Mouse (Mus musculus): ENCODE data around the gene Hnrnpm. TPM values are rescaled to one million over a fixed set of nuclear protein-coding genes. Genes with fewer than 3 reads are reported as not detected.

Gene Hnrnpm
- polyA plus RNA-seq, 1 experiment from 2014 or later: 179 TPM

DNA sequence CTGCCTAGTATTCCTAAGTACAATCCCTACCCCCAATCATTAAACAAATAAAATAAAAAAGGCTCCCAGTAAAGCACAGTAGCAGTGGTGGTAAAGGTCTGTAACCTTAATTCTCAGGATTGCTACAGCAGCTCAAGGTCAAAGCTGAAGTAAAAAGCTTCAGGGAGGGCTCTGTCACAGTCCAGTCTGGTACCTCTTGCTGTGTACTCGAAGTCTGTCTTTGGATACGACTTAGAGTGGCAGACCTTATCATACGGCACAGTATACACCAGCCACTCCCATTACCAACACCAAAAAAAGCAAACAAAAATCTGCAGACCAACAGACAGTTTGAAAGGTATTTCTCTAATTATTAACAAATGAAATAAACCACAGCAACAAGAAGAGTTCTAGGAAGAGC lies 19.8 kb downstream of the Hnrnpm start:
- Histone ChIP-seq H3K27me3 (no peaks in the 10 kb centered on the region), H3K9me3 (no peaks in the 10 kb centered on the region), H3K4me2 (no peak overlapping the region), H3K4me3 (no peak overlapping the region), H3K36me3 (peaks cover 43% of the 10 kb centered on the region), H3K27ac (replicated peaks) (no peak overlapping the region), H3K4me1 (replicated peaks) (peaks cover 4% of the 10 kb centered on the region), H3K9ac (no peak overlapping the region)
- WGBS: 87% methylated on average over 3 of the region's 3 CpGs
- no peak for ATAC-seq (ENCODE audit: low FRiP score, low read depth)

DNA sequence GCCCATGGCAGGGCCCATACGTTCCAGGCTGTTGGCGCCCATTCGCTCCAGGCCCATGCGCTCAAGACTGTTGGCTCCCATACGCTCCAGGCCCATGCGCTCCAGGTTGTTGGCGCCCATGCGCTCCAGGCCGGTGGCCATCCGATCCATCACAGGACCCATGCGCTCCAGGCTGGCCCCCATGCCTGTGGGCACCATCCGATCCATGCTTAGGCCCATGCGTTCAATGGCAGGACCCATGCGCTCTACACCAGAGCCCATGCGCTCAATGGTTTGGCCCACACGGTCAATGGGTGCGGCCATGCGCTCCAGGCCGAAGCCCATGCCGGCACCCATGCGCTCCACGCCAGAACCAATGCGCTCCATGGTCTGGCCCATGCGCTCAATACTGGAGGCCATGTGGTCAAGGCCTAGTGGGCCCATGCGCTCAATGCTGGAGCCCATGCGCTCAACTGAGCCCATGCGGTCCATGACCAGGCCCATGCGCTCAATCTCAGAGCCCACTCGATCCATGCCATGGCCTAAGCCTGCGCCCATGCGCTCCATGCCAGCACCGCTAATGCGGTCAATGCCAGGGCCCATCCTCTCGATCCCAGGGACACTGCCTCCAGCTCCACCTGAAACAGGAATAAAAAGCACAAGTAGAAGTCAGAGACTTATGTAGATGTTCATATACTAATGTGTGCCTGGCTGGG lies 36.7 kb downstream of the Hnrnpm start:
- Histone ChIP-seq H3K4me2 (no peak overlapping the region), H3K36me3 (peaks cover 71% of the 10 kb centered on the region), H3K27me3 (no peaks in the 10 kb centered on the region), H3K9ac (no peak overlapping the region), H3K4me1 (replicated peaks) (no peaks in the 10 kb centered on the region), H3K27ac (replicated peaks) (no peak overlapping the region), H3K9me3 (no peaks in the 10 kb centered on the region), H3K4me3 (no peak overlapping the region)
- peak; percentile 48; the same call in 1 of the 2 replicates for ATAC-seq (ENCODE audit: low FRiP score, low read depth)
- WGBS: 97% methylated on average over 34 of the region's 34 CpGs

DNA sequence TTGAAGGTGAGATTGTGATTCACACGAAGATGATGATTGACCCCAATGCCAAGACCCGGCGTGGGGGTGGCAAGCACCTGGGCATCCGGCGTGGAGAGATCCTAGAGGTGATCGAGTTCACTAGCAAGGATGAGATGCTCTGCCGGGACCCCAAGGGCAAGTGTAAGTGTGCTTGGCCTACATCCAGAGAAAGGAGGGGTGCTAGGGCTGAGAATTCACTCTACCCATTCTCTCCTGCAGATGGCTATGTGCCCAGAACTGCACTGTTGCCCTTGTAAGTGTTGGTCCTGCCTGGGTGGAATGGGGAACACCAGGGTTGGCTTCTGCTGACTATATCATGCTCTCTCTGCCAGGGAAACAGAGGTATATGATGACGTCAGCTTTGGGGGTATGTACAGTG lies 41.6 kb downstream of the Hnrnpm start:
- H3K27me3 ChIP-seq: no peaks in the 10 kb centered on the region
- H3K36me3 ChIP-seq: peaks cover 60% of the 10 kb centered on the region
- no peak overlapping the region for H3K9ac ChIP-seq
- 92% methylated on average over 8 of the region's 8 CpGs for WGBS
- no peak overlapping the region for H3K4me2 ChIP-seq
- no peaks in the 10 kb centered on the region for H3K9me3 ChIP-seq
- ATAC-seq (ENCODE audit: low FRiP score, low read depth): no peak
- no peak overlapping the region for H3K4me3 ChIP-seq
- H3K4me1 ChIP-seq (replicated peaks): no peaks in the 10 kb centered on the region
- no peak overlapping the region for H3K27ac ChIP-seq (replicated peaks)

DNA sequence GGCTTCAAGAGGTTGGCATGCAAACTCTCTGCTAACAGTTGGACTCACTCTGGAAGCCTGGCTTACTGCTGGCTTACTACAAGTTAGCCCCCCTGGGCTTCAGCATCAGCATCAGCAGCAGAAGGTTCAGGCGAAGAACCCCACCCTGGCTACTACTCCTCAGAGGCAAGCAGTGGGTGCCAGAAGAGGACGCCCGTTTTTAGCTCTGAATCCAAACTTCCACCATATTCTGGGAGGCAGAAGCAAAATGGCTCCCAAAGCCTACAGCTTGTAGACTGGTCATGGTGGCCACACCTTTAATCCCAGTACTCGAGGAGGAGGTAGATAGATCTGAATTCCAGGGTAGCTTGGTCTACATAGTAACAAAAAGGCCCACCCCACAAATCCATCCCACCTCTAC lies 42.6 kb downstream of the Hnrnpm start:
- H3K9ac ChIP-seq: no peak overlapping the region
- 95% methylated on average over 4 of the region's 4 CpGs for WGBS
- H3K27me3 ChIP-seq: no peaks in the 10 kb centered on the region
- no peak for ATAC-seq (ENCODE audit: low FRiP score, low read depth)
- H3K4me3 ChIP-seq: no peak overlapping the region
- H3K4me1 ChIP-seq (replicated peaks): no peaks in the 10 kb centered on the region
- no peaks in the 10 kb centered on the region for H3K9me3 ChIP-seq
- H3K4me2 ChIP-seq: no peak overlapping the region
- no peak overlapping the region for H3K27ac ChIP-seq (replicated peaks)
- H3K36me3 ChIP-seq: peaks cover 53% of the 10 kb centered on the region

DNA sequence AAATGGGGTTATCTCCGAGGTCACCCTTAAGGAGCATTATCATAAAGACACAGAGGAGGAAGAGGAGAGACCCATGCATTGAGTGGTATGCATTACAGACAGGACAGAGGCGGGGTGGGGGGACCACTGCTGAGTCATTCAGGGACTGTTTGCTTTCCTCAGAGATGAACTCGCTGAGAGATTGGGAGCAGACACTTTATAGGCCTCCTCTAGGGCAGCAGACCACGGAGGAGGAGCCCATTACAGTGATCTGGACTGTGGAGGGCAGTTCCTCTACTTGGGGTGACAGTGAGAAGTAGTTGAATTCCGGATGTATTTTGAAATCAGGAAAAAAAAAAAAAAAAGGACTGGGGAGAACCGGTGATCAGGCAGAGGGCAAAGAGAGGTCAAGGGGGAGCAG lies 46.9 kb downstream of the Hnrnpm start:
- WGBS: 73% methylated on average over 6 of the region's 6 CpGs
- Histone ChIP-seq H3K27ac (replicated peaks) (no peak overlapping the region), H3K9ac (no peak overlapping the region), H3K4me1 (replicated peaks) (no peaks in the 10 kb centered on the region), H3K4me3 (no peak overlapping the region), H3K27me3 (no peaks in the 10 kb centered on the region), H3K36me3 (peaks cover 26% of the 10 kb centered on the region), H3K9me3 (no peaks in the 10 kb centered on the region), H3K4me2 (no peak overlapping the region)
- ATAC-seq (ENCODE audit: low FRiP score, low read depth): no peak

DNA sequence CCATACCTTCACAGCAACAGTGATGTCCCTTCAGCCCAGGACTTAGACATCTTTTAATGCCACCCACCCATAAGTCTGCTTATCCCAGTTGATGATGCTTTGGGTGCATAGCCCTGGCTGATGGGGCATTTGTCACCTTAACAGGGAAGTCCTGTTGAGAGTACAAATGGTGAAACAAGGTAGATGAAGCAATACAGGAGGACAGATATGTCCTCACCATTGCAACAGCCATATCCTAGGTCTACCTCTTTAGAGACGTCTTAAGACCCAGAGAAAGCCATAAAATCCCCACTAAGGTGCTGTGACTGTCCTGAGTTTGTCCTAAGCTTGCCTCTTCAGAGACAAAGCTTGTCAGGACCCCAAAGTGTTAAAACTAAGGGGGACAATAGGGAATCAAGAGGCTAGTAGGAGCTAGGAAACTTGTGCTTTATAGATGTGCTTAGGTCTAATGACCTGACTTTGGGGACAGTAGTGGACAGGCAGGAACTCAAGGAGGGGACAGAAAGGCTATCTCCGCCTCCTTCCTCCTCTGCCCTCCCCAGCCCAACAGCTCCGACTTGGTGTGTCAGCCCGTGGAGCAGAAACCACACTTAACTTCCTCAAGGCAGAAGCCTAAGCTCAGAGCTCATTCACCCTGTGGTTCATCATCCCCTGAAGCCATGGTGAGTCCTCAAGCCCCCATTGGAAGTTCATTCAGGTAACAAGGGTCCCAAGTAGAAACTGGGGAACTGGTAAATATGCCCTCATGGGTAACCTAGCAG lies 49.0 kb downstream of the Hnrnpm start, which contains the start of gene Pram1:
Gene Pram1, plus strand, starts transcription at position 541 of the 761 bp plus-strand sequence.
- no peak within 1 kb of the TSS for H3K9ac ChIP-seq
- H3K9me3 ChIP-seq: no peaks in the 10 kb centered on the region
- H3K4me1 ChIP-seq (replicated peaks): no peaks in the 10 kb centered on the region
- no peak within 1 kb of the TSS for H3K4me3 ChIP-seq
- no peak within 1 kb of the TSS for H3K4me2 ChIP-seq
- no peaks in the 10 kb centered on the region for H3K27me3 ChIP-seq
- ATAC-seq (ENCODE audit: low FRiP score, low read depth): no peak
- no peak within 1 kb of the TSS for H3K27ac ChIP-seq (replicated peaks)
- 89% methylated on average over 4 of the region's 4 CpGs for WGBS
- 0 out of 2 replicates have a peak, but pooled peaks cover 14% of the 10 kb centered on the region for H3K36me3 ChIP-seq

DNA sequence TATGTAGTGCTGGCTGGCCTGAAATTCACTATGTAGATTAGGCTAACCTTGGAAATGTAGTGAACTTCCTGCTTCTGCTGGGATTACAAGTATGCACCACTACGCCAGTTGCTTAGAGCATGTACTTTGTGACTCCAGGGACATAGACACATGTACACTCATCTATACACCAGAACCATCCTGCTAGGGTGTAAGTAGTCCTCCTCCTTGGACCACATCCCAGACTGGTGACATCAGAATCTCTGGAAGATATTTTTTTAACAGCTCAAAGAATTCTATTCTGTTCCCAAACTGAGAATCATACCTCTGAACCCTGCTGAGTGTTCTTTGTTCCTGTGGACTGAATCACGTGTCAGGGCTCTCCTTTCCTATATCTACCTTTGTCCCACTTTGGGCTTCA lies 49.6 kb downstream of the Hnrnpm start:
- WGBS: 86% methylated on average over 2 of the region's 2 CpGs
- Histone ChIP-seq H3K36me3 (0 out of 2 replicates have a peak, but pooled peaks cover 11% of the 10 kb centered on the region), H3K4me3 (no peak overlapping the region), H3K9ac (no peak overlapping the region), H3K27me3 (no peaks in the 10 kb centered on the region), H3K27ac (replicated peaks) (no peak overlapping the region), H3K4me1 (replicated peaks) (0 out of 2 replicates have a peak, but pooled peaks cover 3% of the 10 kb centered on the region), H3K4me2 (no peak overlapping the region), H3K9me3 (no peaks in the 10 kb centered on the region)
- no peak for ATAC-seq (ENCODE audit: low FRiP score, low read depth)

DNA sequence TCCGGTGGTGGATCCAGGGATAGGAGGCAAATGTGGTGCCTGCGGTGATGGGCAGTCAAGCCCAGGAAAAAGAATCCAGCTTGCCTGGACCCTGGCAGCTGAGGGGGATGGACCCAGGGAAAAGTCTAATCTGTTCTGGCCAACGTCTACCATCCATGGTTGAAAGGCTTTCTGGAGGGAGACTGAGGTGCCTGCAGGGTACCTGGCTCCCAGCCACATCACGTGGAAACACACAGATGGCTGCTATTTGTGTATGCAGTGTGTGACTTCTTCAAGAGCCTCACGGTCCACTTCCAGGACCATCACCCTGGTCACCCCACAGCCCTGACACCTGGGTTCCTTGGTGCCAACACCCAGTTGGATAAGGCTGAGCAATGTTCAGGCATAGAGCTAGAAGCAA lies 54.9 kb downstream of the Hnrnpm start:
- WGBS: 74% methylated on average over 5 of the region's 5 CpGs
- H3K4me1 ChIP-seq (replicated peaks): peaks cover 35% of the 10 kb centered on the region
- H3K9me3 ChIP-seq: no peaks in the 10 kb centered on the region
- peak overlapping the region; percentile 17; the same call in 1 of the 2 replicates for H3K27ac ChIP-seq (replicated peaks)
- no peak overlapping the region for H3K9ac ChIP-seq
- H3K4me3 ChIP-seq: no peak overlapping the region
- no peaks in the 10 kb centered on the region for H3K27me3 ChIP-seq
- no peak overlapping the region for H3K4me2 ChIP-seq
- ATAC-seq (ENCODE audit: low FRiP score, low read depth): no peak
- 0 out of 2 replicates have a peak, but pooled peaks cover 1% of the 10 kb centered on the region for H3K36me3 ChIP-seq

DNA sequence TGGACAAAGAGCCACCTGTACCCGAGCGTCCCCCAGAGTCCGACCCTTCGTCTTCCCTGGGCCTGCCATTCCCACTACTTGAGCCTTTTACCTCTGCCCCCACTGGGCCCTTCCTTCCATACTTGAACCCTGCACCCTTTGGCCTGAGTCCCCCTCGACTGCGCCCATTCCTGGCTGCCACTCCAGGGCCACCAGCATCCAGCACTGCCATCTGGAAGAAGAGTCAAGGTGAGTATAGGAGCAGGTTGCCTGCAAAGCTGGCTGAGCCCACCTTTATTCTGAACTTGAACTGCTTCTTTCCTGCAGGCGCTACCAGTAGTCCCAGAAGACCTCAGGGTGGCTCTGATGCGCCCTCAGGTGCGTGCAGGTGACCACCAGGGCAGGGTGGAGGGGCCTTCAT lies 55.4 kb downstream of the Hnrnpm start:
- WGBS: 94% methylated on average over 9 of the region's 9 CpGs
- Histone ChIP-seq H3K4me2 (no peak overlapping the region), H3K36me3 (no peaks in the 10 kb centered on the region), H3K4me3 (no peak overlapping the region), H3K4me1 (replicated peaks) (peaks cover 35% of the 10 kb centered on the region), H3K9ac (no peak overlapping the region), H3K27ac (replicated peaks) (peak overlapping the region; percentile 17; the same call in 1 of the 2 replicates), H3K27me3 (no peaks in the 10 kb centered on the region), H3K9me3 (no peaks in the 10 kb centered on the region)
- no peak for ATAC-seq (ENCODE audit: low FRiP score, low read depth)

DNA sequence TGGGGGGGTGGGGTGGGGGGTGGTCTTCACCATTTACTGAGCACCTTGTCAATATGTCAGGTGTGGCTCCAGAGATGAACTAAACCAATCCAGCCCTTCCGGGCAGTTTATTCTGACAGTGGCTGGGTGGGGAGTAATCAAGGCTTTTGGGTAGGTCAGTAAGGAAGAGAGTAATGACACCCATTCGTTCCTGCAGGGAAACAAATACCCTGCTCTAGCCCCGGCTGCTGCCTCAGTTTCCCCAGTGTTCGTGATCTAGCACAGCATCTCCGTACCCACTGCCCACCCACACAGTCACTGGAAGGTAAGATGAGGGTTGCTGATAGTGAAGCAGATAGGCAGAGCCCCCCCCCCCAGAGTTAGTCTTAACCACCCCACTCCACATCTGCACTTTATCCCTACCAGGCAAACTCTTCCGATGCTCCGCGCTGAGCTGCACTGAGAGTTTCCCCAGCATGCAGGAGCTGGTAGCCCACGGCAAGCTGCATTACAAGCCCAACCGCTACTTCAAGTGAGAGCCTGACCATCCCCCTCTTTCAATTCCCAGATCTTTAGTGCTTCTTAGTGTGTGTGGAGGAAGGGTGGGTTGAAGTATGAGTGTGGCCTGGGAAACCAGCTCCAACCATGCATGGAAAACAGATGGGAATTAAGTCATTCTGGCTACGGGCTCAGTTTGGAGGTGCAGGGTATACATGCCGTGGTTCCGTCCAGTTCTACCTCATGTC lies 56.3 kb downstream of the Hnrnpm start:
- no peak overlapping the region for H3K9ac ChIP-seq
- peak overlapping the region; percentile 89 for H3K4me2 ChIP-seq
- no peaks in the 10 kb centered on the region for H3K36me3 ChIP-seq

DNA sequence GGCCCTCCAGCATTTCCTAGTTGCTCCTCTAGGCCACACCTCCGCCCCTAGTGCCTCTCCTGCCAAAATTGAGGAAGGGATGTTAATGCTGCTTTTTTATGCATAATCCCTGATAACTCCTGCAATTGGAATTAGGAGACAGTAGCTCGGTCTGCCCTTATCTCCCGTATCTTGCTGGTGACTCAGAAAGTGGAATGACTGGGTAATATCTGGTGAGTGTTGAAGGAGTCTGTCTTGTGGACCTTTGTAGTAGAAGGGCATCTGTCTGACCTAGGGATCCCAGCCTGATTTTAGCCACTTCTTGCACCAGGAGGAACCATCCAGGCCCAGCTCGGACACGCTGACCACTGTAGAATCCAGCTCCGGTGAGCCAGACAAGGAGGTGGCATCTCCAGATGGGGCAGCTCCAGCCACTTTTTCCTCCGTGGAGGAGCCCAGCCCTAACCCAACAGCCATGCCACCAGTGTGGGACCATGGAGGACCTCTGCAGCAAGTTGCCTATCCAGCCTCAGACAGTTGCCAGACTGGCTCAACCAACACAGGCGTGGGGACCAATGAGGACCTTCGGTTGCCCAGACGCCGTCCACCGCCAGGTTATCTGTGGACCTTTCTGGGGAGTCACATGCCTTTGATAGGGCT lies 57.1 kb downstream of the Hnrnpm start:
- H3K27ac ChIP-seq (replicated peaks): peak overlapping the region; percentile 98
- WGBS: 72% methylated on average over 12 of the region's 12 CpGs
- H3K4me3 ChIP-seq: peak overlapping the region; percentile 72
- peak overlapping the region; percentile 89 for H3K4me2 ChIP-seq
- no peaks in the 10 kb centered on the region for H3K27me3 ChIP-seq
- H3K9ac ChIP-seq: peak overlapping the region; percentile 78
- H3K9me3 ChIP-seq: no peaks in the 10 kb centered on the region
- peaks cover 35% of the 10 kb centered on the region for H3K4me1 ChIP-seq (replicated peaks)
- no peaks in the 10 kb centered on the region for H3K36me3 ChIP-seq
- ATAC-seq (ENCODE audit: low FRiP score, low read depth): peak; percentile 21

More for the DNA sequence above, 56.3 kb downstream of the Hnrnpm start:
- H3K27me3 ChIP-seq: no peaks in the 10 kb centered on the region
- no peaks in the 10 kb centered on the region for H3K9me3 ChIP-seq
- peak overlapping the region; percentile 72; the same call in 1 of the 2 replicates for H3K4me3 ChIP-seq
- no peak overlapping the region for H3K27ac ChIP-seq (replicated peaks)
- no peak for ATAC-seq (ENCODE audit: low FRiP score, low read depth)
- 84% methylated on average over 13 of the region's 13 CpGs for WGBS
- H3K4me1 ChIP-seq (replicated peaks): peaks cover 35% of the 10 kb centered on the region
